Mouse (Mus musculus): ENCODE results near the gene Tarbp1.

DNA sequence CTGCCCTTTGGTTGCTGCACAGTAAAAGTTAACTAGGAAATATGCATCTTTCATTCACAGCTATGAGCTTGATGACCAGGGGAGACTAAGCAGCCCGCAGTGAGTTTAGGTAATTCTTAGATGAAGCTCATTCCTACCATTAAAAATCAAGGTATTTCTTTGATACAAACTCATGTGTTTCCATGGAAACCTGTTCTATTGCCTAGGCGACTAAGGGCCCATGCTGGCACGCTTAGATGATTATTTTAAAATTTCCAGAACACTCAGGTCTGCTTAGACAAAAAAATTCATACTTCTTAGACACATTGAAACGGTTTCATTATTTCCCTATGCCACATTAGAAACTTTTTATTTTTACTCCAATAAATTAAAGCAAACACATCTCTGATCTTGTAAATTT lies 69.8 kb downstream of the Tarbp1 start:
- no peak for TF ChIP-seq CTCF (IDR thresholded peaks at IDR 0.05; ENCODE audit: control insufficient read depth, insufficient read depth, insufficient replicate concordance, low read depth, low read length)
- no peak for TF ChIP-seq POLR2A (IDR thresholded peaks at IDR 0.05; ENCODE audit: control insufficient read depth, low read depth, low read length)
